Mouse (Mus musculus) heart, adult 11 months (tissue): ENCODE measurements at regions not wholly inside any gene's neighbourhood (a gene's known extent, or its start where the extent isn't known, plus 50 kb on each side); places are given as distances from the start of the nearest gene placed in this dataset.

Experiments used
- DNase-seq: peaks from one replicate; pipeline ENCODE4 v3.0.0; 2022

GRCm38 (mm10) chr12:86830247-86830585, 54.4 kb downstream of the Irf2bpl start:
- no peak for DNase-seq

- DNase-seq: peak; percentile 97
Observed at GRCm38 (mm10) chr12:86829581-86830246, 54.9 kb downstream of the Irf2bpl start.

- peak; percentile 90 for DNase-seq
Observed at GRCm38 (mm10) chr12:86827241-86827606, 57.4 kb downstream of the Irf2bpl start.

- DNase-seq: peak; percentile 98
Observed at GRCm38 (mm10) chr12:86826420-86827240, 58.0 kb downstream of the Irf2bpl start.

- DNase-seq: no peak
Observed at GRCm38 (mm10) chr12:86825584-86826419, 58.8 kb downstream of the Irf2bpl start.

- DNase-seq: peak; percentile 99
Observed at GRCm38 (mm10) chr12:86824860-86825583, 59.6 kb downstream of the Irf2bpl start.

- peak; percentile 99 for DNase-seq
Observed at GRCm38 (mm10) chr12:86823855-86824589, 60.6 kb downstream of the Irf2bpl start.

GRCm38 (mm10) chr12:86823488-86823854, 61.1 kb downstream of the Irf2bpl start:
- no peak for DNase-seq

GRCm38 (mm10) chr12:86821183-86821582, 63.4 kb downstream of the Irf2bpl start:
- DNase-seq: no peak

GRCm38 (mm10) chr12:86819568-86819967, 65.0 kb downstream of the Irf2bpl start:
- no peak for DNase-seq

- DNase-seq: peak; percentile 93
Observed at GRCm38 (mm10) chr12:86819163-86819562, 65.4 kb downstream of the Irf2bpl start.

- DNase-seq: peak; percentile 93
Observed at GRCm38 (mm10) chr12:86818201-86818600, 66.4 kb downstream of the Irf2bpl start.

GRCm38 (mm10) chr12:86816702-86817610, 67.6 kb downstream of the Irf2bpl start:
- peak; percentile 98 for DNase-seq

- peak; percentile 98 for DNase-seq
Observed at GRCm38 (mm10) chr12:86816171-86816701, 68.4 kb downstream of the Irf2bpl start.

- no peak for DNase-seq
Observed at GRCm38 (mm10) chr12:86814740-86815139, 69.9 kb downstream of the Irf2bpl start.
